Mouse (Mus musculus) erythroblast, embryonic 14.5 days (primary cell): ENCODE data around the gene Rab42.

Source experiments
- GATA1 ChIP-seq: IDR thresholded peaks from 2 replicates; pipeline ENCODE4 v1.6.1; 2012; ENCODE audit warnings: low read length, inconsistent platforms, mixed read lengths
- TAL1 ChIP-seq: IDR thresholded peaks from 3 replicates; pipeline ENCODE4 v1.6.1; 2012; ENCODE audit warnings: low read length, inconsistent platforms, mixed read lengths

GRCm38 (mm10) chr4:132305276-132305675 lies 2.1 kb upstream of the Rab42 start:
- peak; percentile 55 for TF ChIP-seq GATA1
- TF ChIP-seq TAL1: no peak
